Mouse (Mus musculus) MEL (cell line): ENCODE results near the gene Itih1. TPM values are rescaled to one million over a fixed set of nuclear protein-coding genes. Genes with fewer than 3 reads are reported as not detected.

Source experiments
- DNase-seq: peaks from one replicate; pipeline ENCODE4 v3.0.0; 2011; ENCODE audit warnings: low read depth, low spot score
- H3K27ac ChIP-seq: 2 replicates; pipeline ENCODE4 v1.5.1; 2012; ENCODE audit warnings: low read depth, mild to moderate bottlenecking, control low read depth, low read length, moderate library complexity; ENCODE audit not compliant: control insufficient read depth
- H3K27me3 ChIP-seq, 2 experiments: fragments of 150-350 bp in 1 of 2; sonication (generic) in 1 of 2; 2 replicates each; pipeline ENCODE4 v1.6.1; 2012; ENCODE audit warnings: low read length in 2 of 2, mild to moderate bottlenecking in 2 of 2, improper control_type of control experiment in 1 of 2, moderate library complexity in 1 of 2; ENCODE audit not compliant: insufficient read depth in 2 of 2, control insufficient read depth in 1 of 2
- H3K36me3 ChIP-seq, 2 experiments: 2 replicates each; pipeline ENCODE4 v1.6.1; 2012 to 2014; ENCODE audit warnings: low read length in 2 of 2, improper control_type of control experiment in 1 of 2, inconsistent platforms in 1 of 2, mild to moderate bottlenecking in 1 of 2; ENCODE audit not compliant: insufficient read depth in 2 of 2, control insufficient read depth in 1 of 2
- H3K4me1 ChIP-seq, 2 experiments: fragments of 150-350 bp in 1 of 2; sonication (generic) in 1 of 2; 2 replicates each; pipeline ENCODE4 v1.6.1; 2012; ENCODE audit warnings: low read length in 2 of 2, improper control_type of control experiment in 1 of 2, mild to moderate bottlenecking in 1 of 2; ENCODE audit not compliant: insufficient read depth in 2 of 2, control insufficient read depth in 1 of 2
- H3K4me3 ChIP-seq, 2 experiments: fragments of 150-350 bp in 1 of 2; sonication (generic) in 1 of 2; 2 replicates each; pipeline ENCODE4 v1.5.1; 2012; ENCODE audit warnings: low read depth in 2 of 2, low read length in 2 of 2, mild to moderate bottlenecking in 2 of 2, moderate library complexity in 2 of 2, control low read depth in 1 of 2, improper control_type of control experiment in 1 of 2; ENCODE audit not compliant: control insufficient read depth in 1 of 2, insufficient read depth in 1 of 2
- H3K79me2 ChIP-seq: 2 replicates; pipeline ENCODE4 v1.6.1; 2012; ENCODE audit warnings: mild to moderate bottlenecking, low read length, moderate library complexity; ENCODE audit not compliant: control insufficient read depth, poor library complexity, insufficient read depth
- H3K9ac ChIP-seq: 2 replicates; pipeline ENCODE4 v1.6.1; 2012; ENCODE audit warnings: low read depth, mild to moderate bottlenecking, control low read depth, low read length, moderate library complexity; ENCODE audit not compliant: control insufficient read depth, poor library complexity, severe bottlenecking
- H3K9me3 ChIP-seq: fragments of 150-350 bp; sonication (generic); replicated peaks from 2 replicates; pipeline ENCODE4 v1.6.1; 2012; ENCODE audit warnings: mild to moderate bottlenecking, low read length, improper control_type of control experiment, moderate library complexity; ENCODE audit not compliant: insufficient read depth
- BHLHE40 ChIP-seq: IDR thresholded peaks from 2 replicates; pipeline ENCODE4 v1.6.1; 2012; ENCODE audit warnings: low read depth, mild to moderate bottlenecking, inconsistent platforms, low read length, improper control_type of control experiment, borderline replicate concordance
- CHD2 ChIP-seq: IDR thresholded peaks from 2 replicates; pipeline ENCODE4 v1.6.1; 2011; ENCODE audit warnings: low read length, improper control_type of control experiment
- CTCF ChIP-seq, 3 experiments: IDR thresholded peaks in 2 of 3; conservative IDR thresholded peaks in 1 of 3; 2 replicates each; pipeline ENCODE4 v1.5.1; 2011 to 2012; ENCODE audit warnings: low read length in 3 of 3, low read depth in 2 of 3, mild to moderate bottlenecking in 2 of 3, improper control_type of control experiment in 1 of 3, inconsistent platforms in 1 of 3, mixed read lengths in 1 of 3, moderate library complexity in 1 of 3; ENCODE audit not compliant: control insufficient read depth in 1 of 3, insufficient read depth in 1 of 3, poor library complexity in 1 of 3, severe bottlenecking in 1 of 3
- E2F4 ChIP-seq: IDR thresholded peaks from 2 replicates; pipeline ENCODE4 v1.6.1; 2011; ENCODE audit warnings: low read depth, low read length, improper control_type of control experiment, borderline replicate concordance
- EP300 ChIP-seq, 2 experiments: IDR thresholded peaks; 2 replicates each; pipeline ENCODE4 v1.6.1; 2011; ENCODE audit warnings: improper control_type of control experiment in 2 of 2, low read length in 2 of 2, low read depth in 1 of 2, mild to moderate bottlenecking in 1 of 2
- ETS1 ChIP-seq: IDR thresholded peaks from 2 replicates; pipeline ENCODE4 v1.6.1; 2012; ENCODE audit warnings: low read depth, mild to moderate bottlenecking, inconsistent platforms, low read length, improper control_type of control experiment, moderate library complexity
- GABPA ChIP-seq: IDR thresholded peaks from 2 replicates; pipeline ENCODE4 v1.6.1; 2012; ENCODE audit warnings: low read depth, mild to moderate bottlenecking, inconsistent platforms, low read length, improper control_type of control experiment, moderate library complexity
- GATA1 ChIP-seq: IDR thresholded peaks from 2 replicates; pipeline ENCODE4 v1.6.1; 2011; ENCODE audit warnings: low read depth, low read length, improper control_type of control experiment
- JUND ChIP-seq: IDR thresholded peaks from 2 replicates; pipeline ENCODE4 v1.6.1; 2011; ENCODE audit warnings: low read depth, mild to moderate bottlenecking, improper control_type of control experiment, low read length
- KAT2A ChIP-seq: conservative IDR thresholded peaks from 2 replicates; pipeline ENCODE4 v1.6.1; 2012; ENCODE audit warnings: low read depth, low read length, improper control_type of control experiment, inconsistent platforms
- MAFK ChIP-seq: IDR thresholded peaks from 2 replicates; pipeline ENCODE4 v1.6.1; 2011; ENCODE audit warnings: low read depth, mild to moderate bottlenecking, low read length, improper control_type of control experiment, borderline replicate concordance
- MAZ ChIP-seq: IDR thresholded peaks from 2 replicates; pipeline ENCODE4 v1.6.1; 2012; ENCODE audit warnings: low read depth, mild to moderate bottlenecking, inconsistent platforms, low read length, improper control_type of control experiment
- MXI1 ChIP-seq: IDR thresholded peaks from 2 replicates; pipeline ENCODE4 v1.6.1; 2011; ENCODE audit warnings: mild to moderate bottlenecking, low read depth, low read length, improper control_type of control experiment
- MYB ChIP-seq: IDR thresholded peaks from 2 replicates; pipeline ENCODE4 v1.6.1; 2011; ENCODE audit warnings: mild to moderate bottlenecking, low read depth, low read length, improper control_type of control experiment
- MYC ChIP-seq: IDR thresholded peaks from 2 replicates; pipeline ENCODE4 v1.6.1; 2011; ENCODE audit warnings: low read depth, mild to moderate bottlenecking, low read length, improper control_type of control experiment, moderate library complexity
- NELFE ChIP-seq: IDR thresholded peaks from 2 replicates; pipeline ENCODE4 v1.6.1; 2011; ENCODE audit warnings: low read depth, low read length, improper control_type of control experiment
- NRF1 ChIP-seq: IDR thresholded peaks from 2 replicates; pipeline ENCODE4 v1.6.1; 2014; ENCODE audit warnings: low read depth, mild to moderate bottlenecking, inconsistent platforms, low read length, improper control_type of control experiment, moderate library complexity; ENCODE audit not compliant: poor library complexity, insufficient read depth, severe bottlenecking
- POLR2AphosphoS2 ChIP-seq: IDR thresholded peaks from 2 replicates; pipeline ENCODE4 v1.6.1; 2011; ENCODE audit warnings: low read length, improper control_type of control experiment
- POLR2AphosphoS5 ChIP-seq: IDR thresholded peaks from 2 replicates; pipeline ENCODE4 v1.6.1; 2012; ENCODE audit warnings: low read depth, borderline replicate concordance, mild to moderate bottlenecking, inconsistent platforms, low read length, moderate library complexity, mixed read lengths
- RCOR1 ChIP-seq: IDR thresholded peaks from 2 replicates; pipeline ENCODE4 v1.6.1; 2012; ENCODE audit warnings: low read depth, mild to moderate bottlenecking, inconsistent platforms, low read length, improper control_type of control experiment
- SIN3A ChIP-seq: IDR thresholded peaks from 2 replicates; pipeline ENCODE4 v1.6.1; 2012; ENCODE audit warnings: low read length, improper control_type of control experiment, inconsistent platforms
- SMC3 ChIP-seq: IDR thresholded peaks from 2 replicates; pipeline ENCODE4 v1.6.1; 2011; ENCODE audit warnings: low read depth, low read length, improper control_type of control experiment
- USF1 ChIP-seq: IDR thresholded peaks from 2 replicates; pipeline ENCODE4 v1.6.1; 2014; ENCODE audit warnings: low read depth, mild to moderate bottlenecking, inconsistent platforms, low read length, improper control_type of control experiment, moderate library complexity
- USF2 ChIP-seq, 2 experiments: IDR thresholded peaks; 2 replicates each; pipeline ENCODE4 v1.6.1; 2011 to 2012; ENCODE audit warnings: improper control_type of control experiment in 2 of 2, low read length in 2 of 2, borderline replicate concordance in 1 of 2, inconsistent platforms in 1 of 2, low read depth in 1 of 2, mild to moderate bottlenecking in 1 of 2; ENCODE audit not compliant: insufficient read depth in 1 of 2
- ZKSCAN1 ChIP-seq: IDR thresholded peaks from 2 replicates; pipeline ENCODE4 v1.6.1; 2012; ENCODE audit warnings: low read depth, mild to moderate bottlenecking, inconsistent platforms, low read length, improper control_type of control experiment, moderate library complexity
- ZMIZ1 ChIP-seq: IDR thresholded peaks from 2 replicates; pipeline ENCODE4 v1.6.1; 2012; ENCODE audit warnings: low read depth, mild to moderate bottlenecking, inconsistent platforms, low read length, improper control_type of control experiment, moderate library complexity
- ZNF384 ChIP-seq: IDR thresholded peaks from 2 replicates; pipeline ENCODE4 v1.6.1; 2012; ENCODE audit warnings: low read depth, mild to moderate bottlenecking, inconsistent platforms, low read length, improper control_type of control experiment
- polyA plus RNA-seq, 2 experiments: library from polyadenylated mRNA; stranded (reverse) in 1 of 2; unstranded in 1 of 2; fragments of >175 nt in 1 of 2; fragments of >200 nt in 1 of 2; gene quantifications; 2 replicates each; pipeline versions ENCODE4 v1.2.1 to v1.2.4; 2012; ENCODE audit warnings: low replicate concordance in 2 of 2, low read depth in 1 of 2; ENCODE audit not compliant: insufficient read length in 2 of 2, insufficient read depth in 1 of 2, missing spikeins in 1 of 2
- total RNA-seq: library from RNA; depleted of rRNA; stranded (reverse); fragments of 300-350 nt; gene quantifications from 2 replicates; pipeline ENCODE4 v1.2.3, GENCODE M21; 2012

The Itih1 gene
- total and polyA plus RNA-seq, 3 experiments: 0.03 TPM; not detected in 2

- Histone ChIP-seq H3K9me3 (no peaks in the 10 kb centered on the region), H3K9ac (no peak overlapping the region), H3K4me3 (no peak overlapping the region), H3K27ac (no peak overlapping the region), H3K4me1 (no peaks in the 10 kb centered on the region; a peak in 1 of 4 replicates), H3K36me3 (no peaks in the 10 kb centered on the region), H3K27me3 (no peaks in the 10 kb centered on the region), H3K79me2 (no peaks in the 10 kb centered on the region)
- TF ChIP-seq ETS1 (no peak), RCOR1 (no peak), USF2 (IDR thresholded peaks at IDR 0.05; ENCODE audit: borderline replicate concordance in 1 of 2, insufficient read depth in 1 of 2, low read depth in 1 of 2, low read length in 2 of 2) (no peak), BHLHE40 (no peak), KAT2A (no peak), MYB (no peak), SMC3 (no peak), GATA1 (no peak), NRF1 (no peak), POLR2AphosphoS2 (no peak), ZKSCAN1 (no peak), ZMIZ1 (no peak), JUND (no peak), GABPA (no peak), MAFK (no peak), NELFE (no peak), CHD2 (no peak), POLR2AphosphoS5 (no peak), EP300 (IDR thresholded peaks at IDR 0.05; ENCODE audit: low read depth in 1 of 2, low read length in 2 of 2) (no peak)
- DNase-seq: no peak
These were observed 62.8 kb downstream of the Itih1 start for GRCm38 (mm10) chr14:30880251-30880650.

- Histone ChIP-seq H3K9me3 (no peaks in the 10 kb centered on the region), H3K4me3 (no peak overlapping the region), H3K36me3 (no peaks in the 10 kb centered on the region), H3K27me3 (no peaks in the 10 kb centered on the region), H3K79me2 (no peaks in the 10 kb centered on the region), H3K9ac (no peak overlapping the region), H3K4me1 (no peaks in the 10 kb centered on the region; a peak in 2 of 4 replicates), H3K27ac (no peak overlapping the region)
- DNase-seq: no peak
- TF ChIP-seq MAZ (no peak), ETS1 (no peak), POLR2AphosphoS5 (no peak), CTCF (IDR thresholded peaks at IDR 0.05 in 2 of 3, conservative IDR thresholded peaks at IDR 0.05 in 1 of 3; ENCODE audit: control insufficient read depth in 1 of 3, insufficient read depth in 1 of 3, low read depth in 2 of 3, low read length in 3 of 3, poor library complexity in 1 of 3, severe bottlenecking in 1 of 3) (no peak), E2F4 (no peak), USF1 (no peak), GABPA (no peak), SIN3A (no peak), NELFE (no peak), MXI1 (no peak), ZKSCAN1 (no peak), ZMIZ1 (no peak), MYC (no peak), ZNF384 (no peak)
These were observed 63.3 kb downstream of the Itih1 start for GRCm38 (mm10) chr14:30879794-30880193.
